Mouse (Mus musculus) urinary bladder, postnatal 25 days (tissue): Measurements from ENCODE around the gene Serpina3a.
"Not testable (repeated sequence)": the region's sequence is repeated elsewhere in the genome, so short reads cannot be mapped to it uniquely, and the experiment has no call there.

ENCODE experiments used
- DNase-seq: peaks from one replicate; pipeline ENCODE4 v3.0.0; 2022; ENCODE audit warnings: low spot score

The Serpina3a gene

DNA sequence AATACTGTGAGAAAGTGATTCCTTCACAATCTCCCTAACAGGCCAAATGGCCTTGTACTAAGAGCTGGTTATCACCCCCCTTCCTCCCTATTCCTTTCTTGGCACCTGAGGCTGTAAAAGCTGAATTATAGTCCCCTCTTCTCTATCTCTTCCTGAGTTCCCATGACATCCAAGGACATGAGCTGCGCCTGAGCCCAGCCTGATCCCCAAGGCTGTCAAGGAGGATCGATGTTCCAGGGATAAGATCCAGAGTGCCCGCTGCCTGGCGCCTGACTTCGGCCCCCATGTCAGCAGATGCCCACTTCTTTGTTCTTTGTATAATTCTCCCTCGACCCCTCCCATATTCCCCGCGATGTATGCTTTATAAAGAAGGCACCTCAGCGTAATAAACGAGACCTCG lies at the start of gene Serpina3a:
Serpina3a (plus strand) TSS at position 392 of the 400 bp plus-strand sequence.
- DNase-seq, result not testable (repeated sequence)

DNA sequence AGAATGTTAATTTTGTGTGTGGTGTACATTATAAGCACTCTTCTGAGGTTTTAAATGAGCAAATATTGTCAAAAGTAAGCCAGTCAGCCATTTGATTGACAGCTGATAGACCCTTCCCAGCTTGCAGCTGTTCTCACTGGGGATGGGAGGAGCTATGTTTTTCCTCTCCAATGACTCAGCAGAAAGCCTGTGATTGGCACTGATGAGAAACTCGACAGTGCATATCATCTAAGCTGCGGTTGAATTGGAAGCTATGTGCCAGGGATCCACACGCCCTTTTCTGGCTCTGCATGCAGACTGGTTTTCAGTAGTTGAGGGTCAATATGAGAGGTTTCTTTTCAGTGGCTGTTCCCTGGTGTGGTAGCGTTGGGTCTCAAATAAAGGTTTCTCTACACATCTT lies 48.0 kb upstream of the Serpina3a start:
- no peak for DNase-seq

DNA sequence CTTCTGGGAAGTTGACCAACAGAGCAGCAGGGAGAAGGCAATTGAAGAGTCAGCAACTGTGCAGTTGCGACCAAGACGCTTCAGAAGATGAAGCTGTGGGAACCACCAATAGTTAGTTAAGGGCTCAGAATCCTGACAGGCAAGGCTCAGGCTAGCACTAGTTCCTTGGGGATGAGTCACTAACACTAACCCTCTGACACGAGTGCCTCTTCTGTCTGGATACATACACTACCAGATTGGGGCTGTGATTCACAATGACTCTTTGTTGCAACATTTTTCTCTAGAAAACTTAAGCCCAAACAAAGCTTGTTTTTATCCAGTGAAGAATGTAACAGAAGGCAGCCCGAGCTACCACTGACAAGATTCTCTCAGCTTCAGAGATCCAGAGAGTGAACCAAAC lies 47.5 kb upstream of the Serpina3a start:
- DNase-seq, result no peak

DNA sequence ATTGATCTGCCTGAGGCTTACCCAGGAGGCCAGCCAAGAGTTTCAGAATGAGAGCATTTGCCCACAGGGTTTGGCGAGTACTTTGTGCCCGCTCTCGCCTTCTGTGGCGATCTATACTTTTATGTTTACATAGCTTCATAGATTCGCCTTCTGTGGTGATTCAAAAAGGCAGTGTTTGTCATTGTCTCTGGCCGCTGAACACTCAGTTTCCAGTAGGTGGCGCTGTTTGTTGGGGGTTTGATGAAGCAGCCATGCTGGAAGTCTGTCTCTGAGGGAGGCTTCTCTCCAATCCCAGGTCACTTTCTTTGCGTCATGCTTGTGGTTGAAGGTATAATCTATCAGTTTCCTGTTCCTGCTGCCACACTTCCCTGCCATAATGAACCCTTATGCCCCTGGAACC lies 46.3 kb upstream of the Serpina3a start:
- peak; percentile 70 for DNase-seq

DNA sequence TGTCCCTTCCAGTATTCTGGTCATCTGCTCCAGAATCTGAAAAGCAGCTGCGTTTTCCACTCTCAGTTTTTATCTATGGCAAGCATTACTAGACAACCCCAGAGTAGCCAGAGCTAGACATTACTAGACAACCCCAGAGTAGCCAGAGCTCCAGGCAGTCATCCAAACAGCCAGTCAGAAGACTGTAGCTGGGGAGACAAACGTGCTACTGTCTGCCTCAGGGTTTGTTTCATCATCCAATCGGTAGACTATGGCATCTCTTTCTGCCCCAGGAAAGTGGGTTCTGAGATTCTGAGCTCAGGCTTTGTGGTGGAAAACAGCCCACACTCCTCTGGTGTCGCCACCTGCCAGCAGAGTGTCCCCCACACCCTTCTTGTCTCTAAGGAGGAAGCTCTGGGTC lies 45.0 kb upstream of the Serpina3a start:
- DNase-seq, result no peak

DNA sequence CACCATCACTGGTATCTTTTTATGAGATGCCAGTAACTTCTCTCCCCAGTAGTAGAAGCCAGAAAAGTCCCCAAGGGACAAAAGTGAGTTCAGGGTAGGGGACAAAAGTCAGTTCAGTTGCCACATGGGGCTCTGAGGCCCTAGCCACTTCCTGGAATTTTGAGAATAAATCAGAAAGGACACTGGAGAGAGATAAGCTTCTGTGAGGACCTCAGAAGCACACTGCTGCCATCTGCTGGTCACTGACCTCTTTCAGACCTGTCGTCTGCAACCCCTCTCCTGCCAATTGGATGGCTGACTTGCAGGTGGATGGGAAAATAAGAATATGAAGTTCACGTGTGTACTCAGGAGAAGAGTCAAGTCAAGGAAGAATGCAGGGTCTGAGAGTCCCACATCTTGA lies 42.9 kb upstream of the Serpina3a start:
- peak; percentile 79 for DNase-seq

DNA sequence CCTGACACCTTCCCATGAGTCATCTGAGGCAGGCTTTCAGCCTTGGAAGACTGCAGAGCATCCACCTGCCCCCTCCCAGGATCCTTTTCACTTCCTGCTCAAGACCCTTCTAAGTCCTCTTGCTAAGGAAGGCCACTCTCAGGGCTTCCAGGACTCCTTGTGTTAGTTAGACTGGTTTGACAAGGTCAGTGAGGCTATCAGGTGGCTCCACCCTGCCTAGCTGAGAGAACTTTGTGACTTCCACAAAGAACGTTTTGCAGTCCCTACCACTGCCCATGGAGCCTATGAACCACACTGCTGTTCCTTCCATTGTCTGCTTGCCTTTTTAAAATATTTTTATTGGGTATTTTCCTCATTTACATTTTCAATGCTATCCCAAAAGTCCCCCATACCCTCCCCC lies 40.8 kb upstream of the Serpina3a start:
- no peak for DNase-seq

DNA sequence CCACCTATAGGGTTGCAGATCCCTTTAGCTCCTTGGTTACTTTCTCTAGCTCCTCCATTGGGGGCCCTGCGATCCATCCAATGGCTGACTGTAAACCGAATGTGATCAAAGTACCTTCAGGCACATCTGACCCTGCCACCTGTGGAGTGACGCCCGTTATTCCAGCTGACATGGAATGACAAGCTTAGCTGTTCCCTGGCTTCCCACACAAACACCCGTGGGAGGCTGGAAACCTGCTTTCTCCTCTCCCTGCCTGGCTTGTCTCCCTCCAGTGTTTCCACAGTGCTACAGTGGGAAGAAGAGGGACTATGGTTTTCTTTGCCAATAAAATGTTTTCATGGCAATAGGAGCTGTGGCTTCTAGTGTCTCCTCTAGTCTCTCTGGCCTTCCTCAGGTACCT lies 40.2 kb upstream of the Serpina3a start:
- DNase-seq, result no peak

DNA sequence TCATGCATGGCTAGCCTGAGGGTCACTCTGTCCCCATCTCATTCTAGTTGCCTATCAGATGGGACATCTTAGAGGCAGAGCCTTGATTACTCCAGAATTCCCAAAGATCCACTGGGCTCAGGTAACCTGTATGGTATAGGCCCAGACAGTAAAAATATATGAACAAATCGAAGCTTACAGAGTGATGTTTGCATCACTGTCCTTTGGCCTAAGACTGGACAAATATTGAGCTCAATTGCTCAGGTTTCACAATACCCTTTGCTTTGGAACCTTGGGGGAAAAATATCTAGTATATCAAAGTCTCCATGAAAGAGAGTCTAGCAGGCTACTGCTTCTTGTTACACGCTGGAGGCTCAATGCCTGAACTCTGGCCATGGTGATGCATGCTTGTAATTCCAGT lies 22.4 kb upstream of the Serpina3a start:
- no peak for DNase-seq

DNA sequence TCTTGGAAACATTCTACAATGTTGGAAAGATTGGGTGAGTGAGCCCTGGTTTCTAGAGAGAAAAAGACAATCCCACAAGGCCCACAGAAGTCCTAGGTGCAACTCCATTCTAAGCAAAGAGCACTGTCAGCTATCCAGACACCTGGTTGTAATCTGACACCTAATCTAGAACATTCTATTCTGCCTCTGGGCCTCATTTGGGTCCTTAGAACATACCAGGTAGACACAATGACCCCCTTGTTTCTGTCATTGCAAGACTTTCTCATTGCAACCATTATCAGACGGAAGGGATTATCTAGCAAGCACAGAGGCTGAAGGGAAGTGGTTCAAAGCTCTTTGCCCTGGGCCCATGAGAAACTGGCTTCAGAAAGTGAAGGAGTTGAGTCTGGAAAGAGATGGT lies 21.2 kb upstream of the Serpina3a start:
- no peak for DNase-seq

DNA sequence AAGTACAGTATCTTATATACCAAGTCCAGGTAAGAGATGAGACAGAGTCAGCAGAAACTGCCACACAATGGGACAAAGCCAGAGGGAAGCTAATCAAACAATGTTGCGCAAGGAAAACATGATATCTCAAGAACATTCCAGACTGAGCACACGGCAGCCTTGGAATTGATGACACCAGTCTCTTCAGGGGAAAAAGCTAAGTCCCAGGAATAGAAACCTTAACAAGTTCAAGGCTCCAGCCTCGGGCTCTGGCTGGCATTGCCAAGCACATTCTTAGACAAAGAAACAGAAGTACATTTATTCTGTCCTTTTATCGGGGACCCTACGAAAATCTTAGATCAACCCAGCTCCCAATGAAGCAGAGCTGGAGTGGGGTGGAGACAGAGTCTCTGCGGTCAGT lies 11.8 kb upstream of the Serpina3a start, which contains the start of gene Serpina5:
Serpina5 (plus strand) TSS at position 346 of the 400 bp plus-strand sequence.
- DNase-seq, result no peak

DNA sequence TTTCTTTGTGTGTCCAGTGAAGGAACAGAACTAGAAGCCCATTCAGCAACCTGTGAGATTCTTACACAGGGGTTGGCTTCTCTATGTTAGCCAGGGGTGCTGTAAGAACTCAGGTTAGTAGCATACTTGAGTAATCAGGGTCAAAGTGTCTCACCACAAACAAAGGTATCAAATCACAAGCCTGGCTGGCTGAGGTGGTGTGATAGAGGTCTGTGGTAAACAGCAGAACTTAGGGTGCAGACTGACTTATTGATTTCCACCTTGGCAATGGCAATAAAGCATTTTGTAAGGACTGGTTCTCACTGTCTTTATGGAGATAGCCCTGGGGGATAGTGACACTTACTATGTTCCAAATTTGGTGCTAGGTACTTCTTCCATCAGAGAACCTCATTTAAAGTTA lies 6.7 kb upstream of the Serpina3a start:
- no peak for DNase-seq

DNA sequence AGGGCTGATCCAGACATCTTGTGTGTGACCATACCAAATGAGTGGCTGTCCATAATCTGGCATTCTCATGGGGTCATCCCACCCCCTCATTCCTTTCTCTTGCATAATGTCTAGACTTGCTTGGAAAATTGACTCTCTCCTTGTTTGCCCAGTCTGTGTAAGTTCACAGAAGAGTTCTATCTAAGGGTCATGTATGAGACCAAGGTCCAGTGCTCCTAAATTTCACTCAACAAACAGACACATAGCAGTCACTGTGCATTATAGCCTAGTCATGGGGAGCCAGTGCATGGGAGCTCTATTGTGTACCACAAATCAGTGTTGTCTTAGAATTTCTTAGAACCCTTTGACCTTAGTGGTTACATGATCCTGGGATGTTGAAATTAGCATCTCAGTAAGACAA lies 5.6 kb upstream of the Serpina3a start:
- no peak for DNase-seq

DNA sequence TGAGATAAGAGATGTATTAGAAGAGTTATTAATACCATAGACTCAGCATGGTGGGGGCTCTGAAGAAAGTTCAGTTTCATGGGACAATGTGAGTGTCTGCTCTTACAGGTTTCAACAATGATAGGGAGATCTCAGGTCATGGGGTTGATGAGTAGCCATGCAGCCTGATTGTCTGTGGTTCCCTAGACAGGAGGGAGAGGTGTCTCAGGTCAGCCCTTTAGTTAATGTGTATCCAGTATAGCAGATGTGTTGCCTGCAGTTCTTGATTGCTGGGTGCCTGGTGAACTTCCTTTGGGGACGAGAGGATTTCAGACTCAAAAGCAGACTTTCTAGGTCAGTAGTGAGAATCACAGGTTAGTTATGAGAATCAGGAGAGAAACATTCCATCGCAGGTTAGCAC lies 4.0 kb upstream of the Serpina3a start:
- DNase-seq, result no peak

DNA sequence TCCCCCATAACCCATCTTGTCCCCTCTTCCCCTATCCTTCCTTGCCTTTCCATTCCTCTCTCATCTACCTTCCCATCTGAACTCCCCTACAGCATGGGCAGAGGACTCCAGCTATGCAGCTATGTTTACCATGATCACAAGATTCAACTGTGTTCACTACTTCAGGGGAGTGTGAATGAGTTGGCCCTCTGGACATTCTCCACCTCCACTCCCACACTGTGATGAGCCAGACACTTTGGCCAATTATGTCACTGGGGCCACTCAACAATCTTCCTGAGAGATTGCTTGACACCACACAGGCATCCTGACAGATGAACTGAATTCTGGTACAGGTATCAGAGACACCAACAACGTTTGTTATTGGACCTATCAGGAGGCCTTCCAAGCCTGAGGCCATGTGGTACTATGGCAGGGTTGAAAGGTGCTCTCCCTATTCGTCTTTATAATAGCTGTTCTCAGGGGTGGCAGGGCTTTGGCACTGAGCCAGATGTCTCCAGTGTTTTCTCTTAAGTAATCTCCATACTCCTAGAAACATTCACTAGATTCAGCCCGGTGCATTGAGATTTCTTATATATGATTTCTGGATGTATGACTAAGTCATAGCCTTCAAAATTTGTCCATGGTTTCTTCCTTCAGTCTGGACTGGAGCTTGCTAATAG lies 2.5 kb downstream of the Serpina3a start:
- no peak for DNase-seq

DNA sequence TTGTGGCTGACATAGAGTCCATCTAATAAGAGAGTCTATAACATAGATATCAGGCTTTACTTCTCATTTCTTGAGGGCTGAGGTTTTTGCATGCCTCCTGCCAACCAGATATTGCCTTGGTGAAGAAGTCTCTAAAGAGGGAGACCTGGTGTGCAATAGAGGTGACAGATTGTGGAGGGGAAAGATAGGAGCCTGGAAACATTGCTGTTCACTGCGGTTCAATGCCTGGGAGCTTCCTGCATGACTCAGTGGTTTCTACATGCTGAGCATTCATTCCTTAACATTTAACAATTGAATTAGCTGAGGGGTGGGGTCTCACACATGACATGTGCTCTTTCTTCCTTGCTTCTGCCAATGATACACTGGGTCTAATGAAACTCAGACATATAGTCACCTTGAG lies 10.6 kb downstream of the Serpina3a start:
- DNase-seq, result no peak

DNA sequence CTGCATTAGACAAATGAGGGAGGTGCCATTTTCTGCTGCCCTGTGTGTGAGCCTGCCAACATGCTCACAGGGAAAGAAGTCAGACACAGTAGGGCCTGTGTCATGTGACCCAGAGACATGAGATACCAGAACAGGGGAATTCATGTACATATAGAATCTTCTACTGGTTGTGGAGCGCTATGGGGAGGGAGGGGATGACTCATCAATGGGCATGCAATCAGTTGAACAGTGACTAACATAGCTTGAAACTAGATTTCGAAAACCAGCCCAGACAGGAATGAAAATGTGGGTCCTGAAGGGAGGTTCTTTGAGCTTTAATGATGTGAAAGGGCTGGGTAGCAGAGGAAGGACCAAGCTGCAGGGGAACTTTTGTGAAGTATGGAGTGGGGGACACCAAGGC lies 11.5 kb downstream of the Serpina3a start:
- DNase-seq, result peak; percentile 6

DNA sequence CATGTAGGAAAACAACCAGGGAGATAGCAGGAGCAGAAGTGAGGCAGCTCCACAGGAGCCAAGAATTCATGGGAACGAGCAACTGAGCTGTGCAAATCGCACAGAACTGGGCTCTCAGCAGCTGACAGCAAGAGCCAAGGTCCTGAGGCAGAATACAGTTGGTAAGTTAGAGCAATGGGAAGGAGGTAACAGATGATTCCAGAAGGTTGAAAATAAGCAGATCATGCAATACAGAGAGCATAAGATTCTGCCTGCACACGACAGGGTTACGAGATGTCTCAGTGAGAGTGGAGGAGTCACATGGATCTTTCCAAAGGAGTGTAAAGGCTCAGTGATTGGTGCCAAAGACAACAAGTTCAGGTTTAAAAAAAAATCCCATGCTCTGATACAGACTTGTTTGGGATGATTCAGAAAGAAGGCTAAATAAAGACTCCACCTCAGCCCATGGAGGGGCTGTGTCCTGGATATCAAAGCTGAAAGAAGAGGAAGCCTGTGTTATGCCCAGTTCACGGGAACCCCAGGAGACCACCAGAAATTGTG lies 12.6 kb downstream of the Serpina3a start:
- no peak for DNase-seq

DNA sequence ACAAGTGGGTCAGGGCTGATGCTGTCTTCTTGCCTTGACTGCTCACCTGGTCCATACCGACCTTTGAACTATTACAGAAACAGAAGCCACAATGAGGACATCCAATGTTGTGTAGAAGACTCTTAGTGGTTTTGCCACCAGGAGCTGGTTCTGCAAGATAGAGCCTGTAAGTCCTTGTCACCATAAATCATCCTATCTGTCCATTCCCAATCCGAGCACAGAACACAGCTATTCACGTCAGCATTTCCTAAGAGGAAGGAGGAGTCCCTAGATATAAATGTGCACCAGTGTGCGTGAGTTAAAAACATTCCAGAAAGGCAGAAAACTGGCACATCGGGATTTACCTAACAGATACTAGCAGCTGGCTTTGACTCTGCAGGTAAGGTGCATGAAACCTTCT lies 15.2 kb downstream of the Serpina3a start, which contains the start of gene Serpina3b:
Serpina3b (plus strand) TSS at position 301 of the 400 bp plus-strand sequence.
- DNase-seq, result no peak

DNA sequence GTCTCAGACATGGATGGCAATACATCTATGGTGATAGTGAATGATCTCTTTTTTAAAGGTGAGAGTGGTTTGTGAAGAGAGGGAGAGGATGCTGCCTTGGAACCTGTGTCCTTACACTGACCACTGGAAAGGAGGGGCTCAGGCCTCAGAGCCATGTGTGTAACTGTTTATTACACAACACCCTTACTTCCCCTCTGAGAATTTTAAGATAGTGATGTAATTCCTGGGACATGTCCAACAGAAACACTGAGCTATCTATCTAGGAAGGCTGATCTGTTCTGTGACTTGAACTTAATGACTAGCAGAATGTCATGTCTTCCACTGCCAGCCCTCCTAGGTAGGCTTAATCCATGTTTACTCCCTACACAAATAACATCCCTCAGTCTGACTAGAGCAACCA lies 18.5 kb downstream of the Serpina3a start:
- DNase-seq, result no peak

DNA sequence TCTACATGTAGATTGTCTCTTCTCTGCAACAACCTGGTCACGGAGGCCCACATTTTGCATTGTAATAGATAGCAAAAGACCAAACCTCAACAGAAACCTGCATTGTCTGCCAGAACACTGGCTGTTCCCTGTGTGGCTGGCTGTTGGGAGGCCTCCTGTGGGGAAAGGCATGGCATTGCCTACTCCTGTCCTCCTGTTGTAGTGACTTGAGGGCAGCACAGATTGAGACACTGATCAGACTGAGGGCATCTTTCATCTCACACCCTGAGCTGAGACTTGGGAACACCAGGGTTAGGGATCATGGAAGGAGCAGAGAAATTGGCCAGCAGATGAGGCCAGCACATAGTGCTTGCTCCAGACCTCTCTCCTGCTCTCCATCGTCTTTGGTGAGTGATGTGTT lies 25.7 kb downstream of the Serpina3a start:
- DNase-seq, result no peak

DNA sequence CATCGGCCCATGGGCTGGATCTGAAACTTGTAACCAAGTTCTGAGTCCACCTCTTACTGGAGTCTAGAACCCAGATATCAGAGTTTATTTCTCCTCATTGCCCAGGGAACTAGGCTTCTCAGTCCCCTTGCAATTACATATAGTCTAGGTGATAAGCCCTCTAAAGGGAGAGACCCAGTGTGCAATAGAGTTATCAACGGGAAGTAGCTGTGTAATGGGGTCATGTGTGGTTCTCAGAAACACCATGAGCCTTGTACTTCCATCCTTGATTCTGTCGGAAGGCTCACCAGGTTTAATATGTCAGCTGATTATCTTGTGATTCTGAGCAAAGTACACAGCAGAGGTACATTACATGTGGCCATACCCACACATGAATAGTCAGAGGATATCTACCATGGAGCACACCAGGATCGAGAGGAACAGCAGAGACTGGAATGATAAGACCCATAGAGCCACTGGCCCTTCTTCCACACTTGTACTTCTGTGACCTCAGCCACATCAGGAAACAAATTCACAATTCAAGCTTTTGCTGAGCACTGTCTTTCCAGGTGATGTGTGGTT lies 28.1 kb downstream of the Serpina3a start:
- no peak for DNase-seq

DNA sequence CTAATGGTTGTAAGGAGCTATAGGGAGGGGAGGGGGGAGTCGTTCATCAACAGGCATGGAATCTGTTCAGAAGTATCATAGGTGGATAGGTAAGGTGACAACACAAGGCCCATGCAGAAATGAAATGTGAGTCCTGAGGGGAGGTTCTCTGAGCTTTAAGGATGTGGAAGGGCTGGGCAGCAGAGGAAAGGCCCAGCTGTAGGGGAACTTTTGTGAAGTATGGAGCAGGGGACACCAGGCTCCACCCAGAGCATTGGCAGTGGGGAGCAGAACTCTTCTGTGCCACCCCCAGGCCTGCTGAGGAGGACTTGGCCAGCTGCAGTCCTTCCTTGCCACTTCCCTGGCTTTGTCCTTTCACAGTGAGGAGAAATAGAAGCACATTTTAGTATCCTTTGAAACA lies 29.0 kb downstream of the Serpina3a start:
- DNase-seq, result no peak

DNA sequence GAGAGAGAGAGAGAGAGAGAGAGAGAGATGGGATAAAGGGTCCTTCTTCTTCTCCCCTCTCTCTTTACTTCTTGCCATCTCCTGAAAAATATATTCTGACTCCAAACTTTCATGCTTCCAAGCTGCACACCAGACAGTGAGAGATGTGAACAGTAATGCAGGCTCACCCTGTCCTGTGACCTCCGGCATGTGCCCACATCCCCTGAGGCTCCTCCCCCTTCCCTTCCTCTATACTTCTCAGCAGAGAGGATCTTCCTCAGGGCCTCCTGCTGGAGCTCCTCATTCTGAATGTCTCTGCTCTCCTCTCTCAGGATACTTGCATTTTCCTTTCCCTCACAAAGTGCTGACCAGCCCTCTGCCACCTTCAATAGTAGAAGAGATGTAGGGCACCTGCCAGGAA lies 29.9 kb downstream of the Serpina3a start:
- DNase-seq, result no peak
